Mouse (Mus musculus): ENCODE results near the gene Ube2cbp. TPM values are rescaled to one million over a fixed set of nuclear protein-coding genes. Genes with fewer than 3 reads are reported as not detected.

The Ube2cbp gene
- polyA plus RNA-seq, 1 experiment from 2014 or later = 9.2 TPM

- H3K4me1 ChIP-seq (replicated peaks) = peaks cover 28% of the 10 kb centered on the region
- under 1% methylated on average over 89 of the region's 93 CpGs for WGBS
- H3K4me3 ChIP-seq = peak within 1 kb of the TSS; percentile 96
- H3K4me2 ChIP-seq = peak within 1 kb of the TSS; percentile 60
- peak; percentile 94 for ATAC-seq (ENCODE audit: low FRiP score)
- H3K9ac ChIP-seq = peak within 1 kb of the TSS; percentile 97
- H3K27ac ChIP-seq = peak within 1 kb of the TSS; percentile 89
- no peaks in the 10 kb centered on the region for H3K36me3 ChIP-seq
- 0 out of 2 replicates have a peak, but pooled peaks cover 10% of the 10 kb centered on the region for H3K27me3 ChIP-seq
- H3K9me3 ChIP-seq = no peaks in the 10 kb centered on the region
These were observed 2.5 kb upstream of the Ube2cbp start, which contains the start of gene Dop1a for GRCm38 (mm10) chr9:86466990-86467870. Gene Dop1a, plus strand, starts transcription at chr9:86467154.

- Histone ChIP-seq H3K27me3 (no peaks in the 10 kb centered on the region), H3K4me1 (replicated peaks) (peaks cover 10% of the 10 kb centered on the region), H3K4me3 (no peak overlapping the region), H3K27ac (no peak overlapping the region), H3K9me3 (no peaks in the 10 kb centered on the region), H3K4me2 (no peak overlapping the region), H3K9ac (no peak overlapping the region), H3K36me3 (no peaks in the 10 kb centered on the region)
- no peak for ATAC-seq (ENCODE audit: low FRiP score)
- WGBS = 88% methylated on average over 3 of the region's 3 CpGs
These were observed 11.1 kb downstream of the Ube2cbp start for GRCm38 (mm10) chr9:86453626-86454025.

DNA sequence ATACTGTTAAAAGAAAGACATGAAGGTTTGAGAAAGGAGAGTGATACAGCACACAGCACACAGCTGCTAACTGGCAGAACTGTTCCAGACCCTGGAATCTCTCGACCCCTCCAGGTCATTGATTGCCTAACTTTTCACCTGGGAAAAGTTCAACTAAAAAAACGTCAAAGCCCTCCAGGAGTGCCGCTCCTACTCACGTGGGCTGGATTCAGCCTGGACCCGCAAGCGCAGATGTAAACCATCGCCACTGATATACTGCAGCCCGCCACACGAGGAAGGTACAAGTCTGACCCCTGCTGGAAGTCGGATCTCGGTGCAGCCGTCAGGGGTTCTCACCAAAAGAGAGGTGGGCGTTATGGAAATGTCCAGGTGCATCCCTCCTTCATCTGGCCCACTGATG, 13.1 kb downstream of the Ube2cbp start:
- peak overlapping the region; percentile 52 for H3K4me2 ChIP-seq
- H3K4me1 ChIP-seq (replicated peaks) = peaks cover 10% of the 10 kb centered on the region
- H3K9me3 ChIP-seq = no peaks in the 10 kb centered on the region
- peak overlapping the region; percentile 19; the same call in 1 of the 2 replicates for H3K4me3 ChIP-seq
- H3K9ac ChIP-seq = no peak overlapping the region
- H3K27me3 ChIP-seq = no peaks in the 10 kb centered on the region
- ATAC-seq (ENCODE audit: low FRiP score) = peak; percentile 86
- no peak overlapping the region for H3K27ac ChIP-seq
- no peaks in the 10 kb centered on the region for H3K36me3 ChIP-seq
- WGBS = 2% methylated on average over 13 of the region's 13 CpGs

DNA sequence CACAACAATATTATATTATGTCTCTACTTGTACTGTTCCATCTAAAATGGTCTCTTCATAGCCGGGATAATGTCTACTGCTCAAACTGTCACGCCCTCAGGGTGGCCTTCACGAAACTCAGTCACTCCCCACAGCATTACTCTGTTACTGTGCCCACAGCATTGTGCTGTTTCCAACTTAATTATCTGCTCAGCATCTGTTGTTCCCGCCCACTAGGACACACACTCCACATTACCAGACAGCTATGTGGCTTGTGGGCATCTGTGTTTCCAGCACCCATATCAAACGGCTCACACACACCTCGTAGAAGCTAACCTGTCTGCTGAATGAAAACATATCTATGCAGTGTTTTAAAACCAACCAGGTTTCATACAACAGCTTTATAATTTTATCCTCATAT, 13.7 kb downstream of the Ube2cbp start:
- peaks cover 10% of the 10 kb centered on the region for H3K4me1 ChIP-seq (replicated peaks)
- peak overlapping the region; percentile 52 for H3K4me2 ChIP-seq
- no peak overlapping the region for H3K9ac ChIP-seq
- H3K27me3 ChIP-seq = no peaks in the 10 kb centered on the region
- no peaks in the 10 kb centered on the region for H3K36me3 ChIP-seq
- 38% methylated on average over 6 of the region's 6 CpGs for WGBS
- peak; percentile 55 for ATAC-seq (ENCODE audit: low FRiP score)
- no peak overlapping the region for H3K27ac ChIP-seq
- H3K4me3 ChIP-seq = no peak overlapping the region
- no peaks in the 10 kb centered on the region for H3K9me3 ChIP-seq

DNA sequence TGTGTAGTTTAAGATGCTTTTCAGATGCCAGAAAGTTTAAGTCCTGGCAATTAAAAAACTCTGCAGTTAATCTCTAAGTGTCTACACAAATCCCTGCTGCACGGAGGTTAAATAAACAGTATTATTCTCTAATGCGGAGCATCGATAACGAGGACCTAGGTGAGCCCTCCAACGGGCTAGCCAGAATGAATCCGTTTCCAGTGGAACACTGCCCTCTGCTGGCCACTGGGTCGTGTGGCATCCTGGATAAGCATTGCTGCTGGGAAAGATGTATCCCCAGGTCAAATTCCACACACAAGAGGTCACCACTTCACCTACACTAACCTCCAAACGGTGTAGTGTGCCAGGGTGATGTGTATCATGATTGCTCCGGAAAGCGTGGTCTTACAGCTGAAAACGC, 15.2 kb downstream of the Ube2cbp start:
- Histone ChIP-seq H3K4me3 (no peak overlapping the region), H3K9me3 (no peaks in the 10 kb centered on the region), H3K36me3 (no peaks in the 10 kb centered on the region), H3K4me1 (replicated peaks) (peaks cover 10% of the 10 kb centered on the region), H3K4me2 (0 out of 2 replicates have a peak overlapping the region, but pooled peaks have one; percentile 27), H3K9ac (no peak overlapping the region), H3K27me3 (no peaks in the 10 kb centered on the region), H3K27ac (no peak overlapping the region)
- ATAC-seq (ENCODE audit: low FRiP score) = peak; percentile 47
- 8% methylated on average over 11 of the region's 11 CpGs for WGBS

DNA sequence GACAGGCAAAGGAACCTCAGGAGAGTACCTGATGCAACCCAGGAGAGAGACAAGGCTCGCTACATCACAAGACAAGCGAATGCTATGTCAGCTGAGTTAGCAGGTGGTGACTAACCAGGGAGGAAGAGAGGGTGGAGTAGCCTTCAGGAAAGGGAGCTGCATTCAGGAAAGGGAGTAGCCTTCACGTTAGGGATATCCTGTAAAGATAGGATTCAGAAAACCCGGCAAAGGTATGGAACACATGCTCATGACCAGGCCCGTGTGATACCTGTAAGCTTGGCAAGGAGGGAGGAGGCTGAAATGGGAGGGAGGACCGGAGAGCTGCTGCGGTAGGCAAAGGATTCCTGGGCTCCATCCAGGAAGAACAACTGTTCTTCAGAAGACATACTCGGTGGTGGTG, 17.3 kb downstream of the Ube2cbp start:
- Histone ChIP-seq H3K9me3 (no peaks in the 10 kb centered on the region), H3K36me3 (no peaks in the 10 kb centered on the region), H3K4me3 (no peak overlapping the region), H3K4me2 (no peak overlapping the region), H3K27me3 (no peaks in the 10 kb centered on the region), H3K9ac (no peak overlapping the region), H3K27ac (no peak overlapping the region), H3K4me1 (replicated peaks) (peaks cover 14% of the 10 kb centered on the region)
- ATAC-seq (ENCODE audit: low FRiP score) = no peak
- WGBS = 85% methylated on average over 8 of the region's 8 CpGs

- no peak overlapping the region for H3K9ac ChIP-seq
- no peak for ATAC-seq (ENCODE audit: low FRiP score)
- H3K9me3 ChIP-seq = no peaks in the 10 kb centered on the region
- no peaks in the 10 kb centered on the region for H3K36me3 ChIP-seq
- no peak overlapping the region for H3K4me3 ChIP-seq
- H3K4me2 ChIP-seq = no peak overlapping the region
- H3K27ac ChIP-seq = no peak overlapping the region
- 91% methylated on average over 7 of the region's 7 CpGs for WGBS
- no peaks in the 10 kb centered on the region for H3K27me3 ChIP-seq
- peaks cover 18% of the 10 kb centered on the region for H3K4me1 ChIP-seq (replicated peaks)
These were observed 17.9 kb downstream of the Ube2cbp start for GRCm38 (mm10) chr9:86446847-86447246.

DNA sequence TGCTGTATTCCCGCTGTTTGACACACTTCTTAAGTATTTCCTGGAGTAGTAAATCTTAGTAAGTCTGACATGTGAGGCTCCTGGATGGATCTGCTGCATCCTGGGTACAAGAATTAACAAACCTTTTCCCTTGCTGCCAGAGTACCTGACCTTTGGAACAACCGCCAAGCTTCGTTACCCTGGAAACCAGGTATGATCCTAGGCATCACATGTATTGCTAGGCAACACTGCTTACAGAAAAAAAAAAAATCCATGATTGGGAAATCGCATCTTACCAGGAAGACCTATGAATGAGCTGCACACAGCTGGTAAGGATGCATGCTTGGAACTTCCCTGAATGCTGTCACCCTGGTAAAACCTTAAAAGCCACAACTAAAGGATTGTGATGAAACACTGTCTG, 22.5 kb downstream of the Ube2cbp start:
- no peak for ATAC-seq (ENCODE audit: low FRiP score)
- H3K36me3 ChIP-seq = no peaks in the 10 kb centered on the region
- H3K27ac ChIP-seq = no peak overlapping the region; the same call in 1 of the 2 replicates
- H3K9me3 ChIP-seq = no peaks in the 10 kb centered on the region
- H3K9ac ChIP-seq = no peak overlapping the region
- peaks cover 13% of the 10 kb centered on the region; the same call in 1 of the 2 replicates for H3K4me1 ChIP-seq (replicated peaks)
- no peaks in the 10 kb centered on the region for H3K27me3 ChIP-seq
- no peak overlapping the region for H3K4me2 ChIP-seq
- no peak overlapping the region for H3K4me3 ChIP-seq
- WGBS = 81% methylated on average over 4 of the region's 4 CpGs

DNA sequence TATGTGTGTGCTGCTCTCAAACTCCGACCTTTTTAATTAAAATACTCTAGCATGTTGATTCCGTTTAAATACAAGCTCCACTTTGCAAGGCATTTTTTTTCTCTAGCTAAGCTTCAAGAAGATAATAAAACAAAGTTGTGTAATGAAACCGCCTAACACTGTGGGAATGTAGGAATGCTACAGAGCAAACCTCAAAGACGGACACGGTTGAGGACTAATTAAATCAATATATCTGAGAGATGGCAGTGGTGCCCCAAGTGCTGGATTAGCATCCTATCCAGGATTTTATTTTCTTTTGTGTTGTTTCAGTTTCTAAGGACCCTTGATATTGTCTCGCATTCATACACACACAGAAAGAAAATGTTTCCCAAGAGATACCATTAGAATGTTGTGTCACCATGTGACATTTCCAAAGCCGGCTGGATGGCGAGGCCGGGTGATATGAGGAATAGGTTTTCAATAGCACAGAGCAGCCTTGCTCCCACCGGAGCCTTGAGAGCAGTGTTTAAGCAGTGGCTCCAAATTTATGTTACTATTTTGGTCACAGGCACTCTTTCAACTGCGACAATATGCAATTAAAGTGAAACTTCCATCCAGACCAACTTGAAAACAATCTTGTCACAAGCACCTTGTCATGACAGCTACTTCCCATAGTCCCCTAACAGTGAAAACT, 26.3 kb downstream of the Ube2cbp start:
- Histone ChIP-seq H3K27me3 (no peaks in the 10 kb centered on the region), H3K9ac (no peak overlapping the region), H3K4me3 (no peak overlapping the region), H3K27ac (no peak overlapping the region), H3K36me3 (no peaks in the 10 kb centered on the region), H3K9me3 (no peaks in the 10 kb centered on the region), H3K4me2 (no peak overlapping the region), H3K4me1 (replicated peaks) (peaks cover 13% of the 10 kb centered on the region; the same call in 1 of the 2 replicates)
- WGBS = 56% methylated on average over 11 of the region's 11 CpGs
- ATAC-seq (ENCODE audit: low FRiP score) = 0 out of 2 replicates have a peak, but pooled peaks have one; percentile 43

GRCm38 (mm10) chr9:86436608-86437007, 28.1 kb downstream of the Ube2cbp start:
- H3K27ac ChIP-seq = no peak overlapping the region
- ATAC-seq (ENCODE audit: low FRiP score) = no peak
- H3K9ac ChIP-seq = no peak overlapping the region
- WGBS = 93% methylated on average over 8 of the region's 8 CpGs
- H3K4me1 ChIP-seq (replicated peaks) = peaks cover 6% of the 10 kb centered on the region; the same call in 1 of the 2 replicates
- H3K27me3 ChIP-seq = no peaks in the 10 kb centered on the region
- H3K4me3 ChIP-seq = no peak overlapping the region
- no peak overlapping the region for H3K4me2 ChIP-seq
- H3K36me3 ChIP-seq = no peaks in the 10 kb centered on the region
- no peaks in the 10 kb centered on the region for H3K9me3 ChIP-seq

GRCm38 (mm10) chr9:86435510-86435909, 29.2 kb downstream of the Ube2cbp start:
- Histone ChIP-seq H3K36me3 (no peaks in the 10 kb centered on the region), H3K4me1 (replicated peaks) (peaks cover 6% of the 10 kb centered on the region; the same call in 1 of the 2 replicates), H3K27me3 (no peaks in the 10 kb centered on the region), H3K9me3 (no peaks in the 10 kb centered on the region), H3K27ac (no peak overlapping the region), H3K9ac (no peak overlapping the region), H3K4me3 (no peak overlapping the region), H3K4me2 (no peak overlapping the region)
- ATAC-seq (ENCODE audit: low FRiP score) = no peak
- WGBS = 94% methylated on average over 3 of the region's 3 CpGs

GRCm38 (mm10) chr9:86423331-86423730, 41.4 kb downstream of the Ube2cbp start:
- H3K4me3 ChIP-seq = no peak overlapping the region
- no peak overlapping the region for H3K27ac ChIP-seq
- H3K4me1 ChIP-seq (replicated peaks) = no peaks in the 10 kb centered on the region
- no peaks in the 10 kb centered on the region for H3K36me3 ChIP-seq
- no peak for ATAC-seq (ENCODE audit: low FRiP score)
- WGBS = 87% methylated on average over 4 of the region's 4 CpGs
- H3K27me3 ChIP-seq = no peaks in the 10 kb centered on the region
- no peak overlapping the region for H3K9ac ChIP-seq
- no peaks in the 10 kb centered on the region for H3K9me3 ChIP-seq
- H3K4me2 ChIP-seq = no peak overlapping the region

Measured in hindbrain, embryonic 13.5 days (tissue).